Mouse (Mus musculus) brain, embryonic 14.5 days (tissue): ENCODE data around the gene Trpm8. TPM values are rescaled to one million over a fixed set of nuclear protein-coding genes. Genes with fewer than 3 reads are reported as not detected.

Experiments used
- DNase-seq: peaks from one replicate; pipeline ENCODE4 v3.0.0-alpha.2; 2011; ENCODE audit warnings: low read depth
- CTCF ChIP-seq: fragments of 200-500 bp; IDR thresholded peaks from 2 replicates; pipeline ENCODE4 v1.5.1; 2012; ENCODE audit warnings: inconsistent platforms, mild to moderate bottlenecking, moderate library complexity, borderline replicate concordance; ENCODE audit not compliant: insufficient read depth, insufficient read length; ENCODE audit errors: extremely low read depth
- POLR2A ChIP-seq: fragments of 200-500 bp; IDR thresholded peaks from 2 replicates; pipeline ENCODE4 v1.6.1; 2012; ENCODE audit warnings: mild to moderate bottlenecking, inconsistent platforms, borderline replicate concordance; ENCODE audit not compliant: poor library complexity, insufficient read depth, insufficient read length, severe bottlenecking; ENCODE audit errors: extremely low read depth
- polyA plus RNA-seq: library from polyadenylated mRNA; depleted of rRNA; stranded (reverse); fragments of >200 nt; gene quantifications from 2 replicates; pipeline ENCODE4 v1.2.3, GENCODE M21; 2012

The Trpm8 gene
- polyA plus RNA-seq, 1 experiment = 0.10 TPM

- peak; percentile 31 for DNase-seq
- TF ChIP-seq CTCF (peak; percentile 53; the same call in 1 of the 2 replicates), POLR2A (no peak)
Observed at GRCm38 (mm10) chr1:88301121-88302014, 23.9 kb downstream of the Trpm8 start.

DNA sequence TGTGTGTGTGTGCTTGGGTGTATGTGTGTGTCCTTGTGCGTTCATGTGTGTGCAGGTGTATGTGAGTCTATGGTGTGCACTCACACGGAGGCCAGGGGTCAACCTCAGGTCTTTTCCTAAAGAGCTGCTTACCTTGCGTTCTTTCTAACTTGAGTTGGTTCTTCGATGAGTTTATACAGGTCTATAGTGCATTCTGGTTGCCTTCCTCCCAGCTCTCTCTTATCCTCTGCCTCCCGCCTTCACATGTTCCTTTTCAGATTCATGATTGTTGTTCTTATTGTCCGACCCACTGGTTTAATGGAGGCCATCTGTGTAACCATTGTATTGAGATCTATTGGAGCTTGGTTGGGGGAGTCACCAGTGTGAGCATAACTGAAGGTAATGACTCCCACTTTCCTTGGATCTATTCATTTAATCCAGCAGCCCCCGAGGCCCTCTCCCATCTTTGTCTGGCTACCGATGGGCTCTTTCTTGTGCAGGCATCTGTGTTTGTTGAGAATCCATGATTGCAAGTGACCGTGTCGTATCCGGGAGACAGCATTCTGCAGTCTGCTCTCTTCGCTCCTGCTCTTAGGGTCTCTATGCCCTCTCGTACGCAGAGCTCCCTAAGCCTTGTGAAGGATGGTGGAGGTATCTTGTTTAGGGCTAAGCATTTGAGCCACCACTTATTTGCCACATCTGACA lies 24.7 kb downstream of the Trpm8 start:
- TF ChIP-seq CTCF = no peak
- no peak for TF ChIP-seq POLR2A
- peak; percentile 2 for DNase-seq

DNA sequence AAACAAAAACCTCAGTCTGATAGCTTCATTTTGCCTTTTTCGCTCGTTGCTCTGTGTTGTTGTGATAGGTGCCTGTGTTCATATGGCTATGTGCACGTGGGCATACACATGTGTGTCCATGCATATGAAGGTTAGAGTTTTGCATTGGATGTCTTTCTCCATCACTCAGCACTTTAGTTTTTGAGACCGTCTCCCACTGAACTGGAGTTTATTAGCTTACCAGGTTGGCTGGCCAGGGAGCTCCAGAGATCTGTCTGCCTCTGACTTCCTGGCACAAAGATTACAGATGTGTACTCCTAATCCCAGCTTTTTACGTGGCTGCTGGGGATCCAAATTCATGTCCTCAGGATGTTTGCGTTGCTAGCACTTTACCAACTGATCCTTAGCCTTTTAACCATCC lies 26.3 kb downstream of the Trpm8 start:
- no peak for TF ChIP-seq POLR2A
- TF ChIP-seq CTCF = no peak
- peak; percentile 1 for DNase-seq

DNA sequence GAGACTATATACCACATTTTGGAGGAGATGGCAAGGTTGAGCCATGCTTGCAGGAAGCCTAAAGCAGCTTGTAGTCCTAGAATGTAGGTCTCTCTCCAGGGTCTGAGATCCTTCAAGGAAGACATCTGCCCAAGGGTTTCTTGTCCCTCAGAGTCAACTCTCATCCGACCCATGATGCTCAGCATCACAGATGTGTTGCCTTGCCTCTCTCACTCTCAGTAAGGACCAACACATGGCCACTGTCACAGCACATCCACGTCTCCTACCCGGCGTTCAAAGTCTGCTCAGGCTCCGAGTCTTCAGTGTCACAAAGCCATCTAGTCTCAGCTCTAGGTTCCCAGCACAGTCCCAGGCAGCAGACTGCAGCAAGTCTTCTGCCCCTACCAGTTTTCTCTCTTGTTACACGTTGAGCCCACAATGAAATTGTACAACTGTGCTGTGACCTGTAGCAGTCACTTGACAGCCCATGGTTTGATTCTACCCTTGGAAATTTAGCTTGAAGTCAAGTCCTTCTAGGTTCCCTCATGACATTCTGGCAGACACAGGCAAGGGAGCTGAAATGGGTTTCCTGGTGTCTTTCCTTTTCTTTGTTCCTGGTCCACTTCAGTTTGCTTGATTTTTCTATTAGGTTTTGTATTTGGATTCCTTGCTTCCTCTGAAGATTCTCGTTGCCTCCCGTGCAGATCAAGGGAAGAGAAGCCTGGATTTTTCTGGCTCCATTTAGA lies 27.0 kb downstream of the Trpm8 start:
- peak; percentile 3 for DNase-seq
- TF ChIP-seq POLR2A = no peak
- no peak for TF ChIP-seq CTCF

DNA sequence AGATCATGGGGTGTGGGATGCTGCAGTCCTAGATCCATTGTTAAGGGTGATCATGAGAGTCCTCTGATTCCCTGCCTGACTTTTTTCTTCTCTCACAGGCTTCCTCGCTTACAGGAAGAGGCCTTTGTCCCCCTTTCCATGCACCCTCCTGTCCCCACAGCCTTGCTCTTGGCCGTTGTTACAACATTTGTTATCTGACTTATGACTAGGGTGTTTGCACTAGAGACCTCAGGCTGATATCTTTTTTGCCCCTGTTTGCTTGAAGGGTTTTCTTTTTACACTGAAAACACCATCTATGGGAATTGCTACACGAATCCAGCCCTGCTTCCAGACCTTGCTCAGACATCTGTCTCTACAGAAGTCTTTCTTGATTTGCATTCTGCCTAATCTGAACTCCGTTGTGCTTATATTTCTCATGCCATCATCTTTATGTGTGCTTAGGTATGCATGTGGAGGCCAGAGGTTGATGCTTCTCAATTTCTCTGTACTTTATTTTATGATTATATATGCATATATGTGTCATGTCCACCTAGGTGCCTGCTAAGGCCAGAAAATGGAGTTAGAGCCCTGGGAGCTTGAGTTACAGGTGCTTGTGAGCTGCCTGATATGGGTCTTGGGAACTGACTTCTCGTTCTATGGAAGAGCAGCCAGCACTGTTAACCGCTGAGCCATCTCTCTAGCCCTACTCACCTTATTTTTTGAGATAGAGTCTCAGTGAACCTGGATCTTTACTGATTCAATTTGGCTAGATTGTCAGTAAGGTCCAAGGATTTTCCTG lies 27.7 kb downstream of the Trpm8 start:
- TF ChIP-seq CTCF = no peak
- peak; percentile 2 for DNase-seq

- no peak for TF ChIP-seq CTCF
- no peak for TF ChIP-seq POLR2A
- peak; percentile 49 for DNase-seq
Observed at GRCm38 (mm10) chr1:88306543-88306942, 29.1 kb downstream of the Trpm8 start.

GRCm38 (mm10) chr1:88307180-88307579 lies 29.7 kb downstream of the Trpm8 start:
- TF ChIP-seq CTCF (no peak), POLR2A (no peak)
- no peak for DNase-seq

GRCm38 (mm10) chr1:88309020-88309419 lies 31.6 kb downstream of the Trpm8 start:
- DNase-seq = peak; percentile 0
- no peak for TF ChIP-seq CTCF
- no peak for TF ChIP-seq POLR2A

DNA sequence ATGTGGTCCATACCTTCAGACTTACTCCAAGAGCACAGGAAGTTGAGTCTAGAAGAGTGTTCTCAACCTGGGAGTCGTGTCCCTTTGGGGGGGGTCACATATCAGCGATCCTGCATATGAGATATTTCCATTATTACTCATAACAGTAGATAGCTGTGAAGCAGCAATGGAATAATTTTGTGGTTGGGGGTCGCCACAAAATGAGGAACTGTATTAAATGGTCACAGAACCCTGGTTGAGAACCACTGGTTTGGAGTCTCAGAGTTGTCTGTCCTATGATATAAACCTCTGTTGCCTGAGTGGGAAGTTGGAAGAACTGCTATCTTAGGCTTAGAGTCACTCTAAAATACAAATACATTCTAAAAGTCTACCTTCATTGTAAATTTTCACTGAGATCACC lies 32.4 kb downstream of the Trpm8 start:
- TF ChIP-seq CTCF (no peak), POLR2A (no peak)
- DNase-seq = no peak

- no peak for DNase-seq
- TF ChIP-seq CTCF (no peak), POLR2A (no peak)
Observed at GRCm38 (mm10) chr1:88310349-88310748, 32.9 kb downstream of the Trpm8 start.
